Mouse (Mus musculus) naive thymus-derived CD4-positive, alpha-beta T cell, adult 5 months (primary cell): ENCODE results near the gene Fkbp15. TPM values are rescaled to one million over a fixed set of nuclear protein-coding genes. Genes with fewer than 3 reads are reported as not detected.

ENCODE experiments used
- polyA plus RNA-seq: library from polyadenylated mRNA; unstranded; fragments of 100-300 nt; shearing (Covaris generic); gene quantifications from one replicate; pipeline ENCODE4 v1.2.1, GENCODE M21; 2017

Fkbp15 gene
- 51.5 TPM for polyA plus RNA-seq

GRCm38 (mm10) chr4:62360088-62360804 is at the start of gene Fkbp15, which contains the start of gene Slc31a1:
Fkbp15 (minus strand) TSS chr4:62360548.
Slc31a1 (plus strand) TSS chr4:62360727.

GRCm38 (mm10) chr4:62408601-62409282 is 48.4 kb upstream of the Fkbp15 start, which contains the start of the genes Cdc26 and Prpf4:
Cdc26 (minus strand) TSS chr4:62408642.
Prpf4 (plus strand) TSS chr4:62408797.

DNA sequence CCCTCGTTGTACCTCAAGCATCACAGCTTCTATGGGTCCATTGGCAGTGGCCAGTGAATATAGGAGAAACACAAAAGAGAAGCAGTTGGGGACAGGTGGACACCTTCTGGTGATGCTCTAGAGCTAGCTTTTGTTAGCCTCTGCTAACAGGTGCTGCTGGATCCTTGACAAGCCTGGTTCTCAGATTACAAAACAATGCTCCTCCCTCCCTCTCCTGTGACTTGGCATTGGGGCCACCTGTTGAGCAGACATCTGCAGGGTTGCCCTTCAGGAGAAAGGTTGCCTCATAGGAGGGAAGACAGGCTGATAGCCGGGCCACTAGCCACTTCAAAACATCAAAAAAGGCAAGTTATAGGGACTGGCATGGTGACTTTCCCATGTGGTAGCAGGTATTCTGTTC is 98.1 kb downstream of the Fkbp15 start, which contains the start of gene Slc31a2:
Slc31a2 (plus strand) TSS at position 287 of the 400 bp plus-strand sequence.

Other genes starting within 250 kb of the Fkbp15 start
- not detected for gene Mup21, start 209.7 kb downstream of the Fkbp15 start, polyA plus RNA-seq
- not detected for gene Zfp37, start 129.5 kb downstream of the Fkbp15 start, polyA plus RNA-seq
- gene Slc31a2, start 98.0 kb downstream of the Fkbp15 start, polyA plus RNA-seq = 11.9 TPM
- gene Slc31a1, start 179 bp upstream of the Fkbp15 start, polyA plus RNA-seq = 14.3 TPM
- gene Cdc26, start 48.1 kb upstream of the Fkbp15 start, polyA plus RNA-seq = 69.4 TPM
- 27.2 TPM for gene Prpf4, start 48.2 kb upstream of the Fkbp15 start, polyA plus RNA-seq
- gene Rnf183, start 74.7 kb upstream of the Fkbp15 start, polyA plus RNA-seq = not detected
- 0.21 TPM for gene Wdr31, start 110.3 kb upstream of the Fkbp15 start, polyA plus RNA-seq
- gene Bspry, start 119.5 kb upstream of the Fkbp15 start, polyA plus RNA-seq = 0.42 TPM
- 0.29 TPM for gene Hdhd3, start 142.9 kb upstream of the Fkbp15 start, polyA plus RNA-seq
- 13.4 TPM for gene Alad, start 159.4 kb upstream of the Fkbp15 start, polyA plus RNA-seq
- gene Pole3, start 164.5 kb upstream of the Fkbp15 start, polyA plus RNA-seq = 21.3 TPM
- 0.45 TPM for gene 4933430I17Rik, start 164.8 kb upstream of the Fkbp15 start, polyA plus RNA-seq
- 35.5 TPM for gene Rgs3, start 199.3 kb upstream of the Fkbp15 start, polyA plus RNA-seq